Mouse (Mus musculus): ENCODE measurements around the gene Shtn1.

The Shtn1 gene

DNA sequence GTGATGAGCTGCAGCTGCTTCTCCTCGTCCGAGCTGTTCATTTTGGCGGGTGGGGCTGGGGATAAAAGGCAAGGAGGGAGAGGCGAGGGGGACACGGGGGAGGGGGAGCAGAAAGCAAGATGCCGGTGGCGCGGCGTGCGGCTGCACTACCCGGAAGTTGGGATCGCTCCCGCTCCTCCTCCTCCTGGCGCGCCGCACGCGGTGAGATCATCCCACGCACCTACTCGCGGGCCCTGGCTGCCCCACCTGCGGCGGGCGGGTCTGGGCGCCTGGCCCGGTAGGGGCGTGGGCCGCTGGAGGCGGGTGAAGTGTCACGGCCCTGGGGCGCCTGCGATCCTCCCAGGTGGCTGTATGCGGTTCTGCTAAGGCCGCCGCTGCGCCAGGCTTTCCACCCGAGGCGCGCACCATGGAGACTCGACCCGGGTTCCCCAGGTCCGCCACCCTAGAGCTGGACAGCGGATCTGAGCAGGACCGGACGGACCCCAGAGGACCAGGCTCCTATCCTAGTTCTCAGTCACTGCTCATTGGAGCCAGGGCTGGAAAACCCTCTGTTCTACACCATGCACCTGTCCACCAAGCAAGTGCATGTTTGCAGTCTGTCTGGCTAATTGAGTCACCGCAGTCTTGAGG, at the start of gene Shtn1:
Shtn1 (minus strand) TSS at position 629 of the 630 bp plus-strand sequence.
- DNase-seq: peak; percentile 42 to 59

DNA sequence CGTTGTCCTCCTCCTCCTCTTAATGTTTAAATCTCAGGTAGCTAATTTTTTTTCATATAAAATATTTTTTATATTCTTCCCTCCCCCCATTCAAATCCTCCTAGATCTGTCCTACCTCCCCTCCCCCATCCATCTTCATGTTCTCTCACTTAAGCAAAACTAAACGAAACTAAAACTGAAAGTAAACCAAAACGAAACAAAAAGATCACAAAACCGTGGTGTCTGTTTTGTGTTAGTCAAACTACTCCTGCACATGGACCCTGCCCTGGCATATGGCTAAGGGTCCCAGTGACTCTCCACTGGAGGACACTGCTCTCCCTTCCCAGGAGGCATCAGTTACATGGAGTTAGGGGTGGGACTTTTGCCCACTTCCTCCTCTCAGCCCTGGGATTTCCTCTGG, 38.3 kb upstream of the Shtn1 start:
- DNase-seq: no peak

DNA sequence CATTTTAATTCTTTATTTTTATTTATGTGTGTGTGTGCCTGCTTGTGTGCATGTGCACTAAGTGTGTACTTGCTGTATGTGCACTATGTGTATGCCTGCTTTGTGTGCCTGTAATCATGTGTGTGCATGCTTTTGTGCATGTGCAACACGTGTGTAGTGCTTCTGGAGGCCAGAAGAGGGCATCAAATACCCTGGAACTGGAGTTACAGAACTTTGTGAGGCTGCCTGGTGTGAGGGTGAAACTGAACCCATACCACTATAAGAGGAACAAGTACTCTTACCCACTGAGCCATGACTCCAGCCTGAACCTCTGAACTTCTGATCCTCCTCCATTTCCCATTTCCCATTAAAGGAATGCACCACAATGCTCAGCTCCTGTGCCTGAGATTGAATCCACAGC, 34.0 kb upstream of the Shtn1 start:
- DNase-seq: no peak

DNA sequence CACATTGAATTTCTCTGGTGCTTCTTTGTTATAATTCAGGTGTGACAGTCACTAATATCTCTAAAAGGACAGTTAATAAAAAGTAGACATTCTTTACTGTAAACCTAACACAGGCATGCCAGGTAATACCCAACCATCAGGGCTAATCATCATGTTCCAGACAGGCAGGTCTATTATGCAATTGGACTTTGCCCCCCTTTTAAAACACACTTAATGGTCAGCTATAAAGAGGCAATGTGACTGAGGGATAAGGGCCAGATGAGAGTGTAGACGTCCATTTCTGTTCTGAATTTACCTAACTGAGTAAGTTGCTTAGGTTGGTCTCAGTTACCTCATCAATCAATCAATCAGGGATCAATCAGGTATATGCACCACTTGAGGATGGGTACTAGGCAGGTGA, 22.4 kb upstream of the Shtn1 start:
- DNase-seq: no peak

DNA sequence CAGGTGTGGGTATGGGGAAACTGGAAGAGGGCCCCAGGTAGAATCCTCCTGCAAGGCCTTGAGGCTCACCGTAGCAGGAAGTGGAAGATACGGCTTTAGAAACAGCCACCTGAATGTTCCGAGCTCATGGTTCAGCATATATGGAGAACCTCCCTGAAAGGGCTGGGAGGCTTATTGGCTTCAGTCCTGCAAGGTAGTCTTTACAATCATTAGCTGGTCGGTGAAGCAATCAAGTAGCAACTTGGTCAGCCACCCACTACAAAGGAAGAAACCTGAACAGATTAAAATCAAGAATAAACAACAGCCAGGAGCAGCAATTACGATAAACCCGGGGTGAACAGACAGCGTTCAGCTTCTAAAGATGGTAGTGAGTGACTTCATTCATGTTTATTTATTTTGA, 16.4 kb upstream of the Shtn1 start:
- DNase-seq: no peak

DNA sequence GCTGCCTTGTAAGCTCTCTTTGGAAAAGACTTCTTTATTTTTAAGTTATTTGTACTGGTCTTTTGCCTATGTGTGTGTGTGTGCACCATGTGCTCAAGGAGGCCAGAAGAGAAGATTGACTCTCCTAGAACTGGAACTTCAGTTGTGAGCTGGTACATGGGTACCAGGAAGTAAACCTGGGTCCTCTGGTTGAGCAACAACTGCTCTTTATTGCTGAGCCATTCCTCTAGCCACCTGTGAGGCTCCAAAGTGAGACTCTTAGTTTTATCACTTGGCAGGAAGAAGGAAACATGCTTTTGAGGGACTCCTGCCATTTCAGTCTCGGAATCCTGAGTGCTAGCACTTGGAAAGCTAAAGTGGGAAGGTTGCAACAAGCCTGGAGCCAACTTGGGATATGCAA, 14.4 kb upstream of the Shtn1 start:
- no peak for DNase-seq

DNA sequence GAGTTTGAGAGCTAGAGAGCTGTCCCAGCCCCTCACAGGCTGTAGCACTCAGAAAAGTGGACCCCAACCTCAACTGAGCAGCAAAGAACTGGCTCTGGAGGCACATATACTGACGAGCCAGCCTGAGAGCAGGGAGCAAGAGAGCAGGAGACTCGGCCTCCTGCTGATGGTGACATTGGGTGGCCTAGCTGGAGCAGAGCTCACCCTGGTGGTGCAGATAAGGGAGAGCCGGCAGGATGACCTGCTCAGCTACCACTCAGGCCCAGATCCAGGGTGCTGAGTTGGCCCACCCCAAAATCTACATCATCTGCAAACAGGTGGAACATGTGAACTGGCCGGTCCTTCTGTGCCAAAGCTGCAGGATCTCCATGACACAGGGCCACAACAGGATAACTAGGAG, 8.4 kb upstream of the Shtn1 start:
- no peak for DNase-seq

DNA sequence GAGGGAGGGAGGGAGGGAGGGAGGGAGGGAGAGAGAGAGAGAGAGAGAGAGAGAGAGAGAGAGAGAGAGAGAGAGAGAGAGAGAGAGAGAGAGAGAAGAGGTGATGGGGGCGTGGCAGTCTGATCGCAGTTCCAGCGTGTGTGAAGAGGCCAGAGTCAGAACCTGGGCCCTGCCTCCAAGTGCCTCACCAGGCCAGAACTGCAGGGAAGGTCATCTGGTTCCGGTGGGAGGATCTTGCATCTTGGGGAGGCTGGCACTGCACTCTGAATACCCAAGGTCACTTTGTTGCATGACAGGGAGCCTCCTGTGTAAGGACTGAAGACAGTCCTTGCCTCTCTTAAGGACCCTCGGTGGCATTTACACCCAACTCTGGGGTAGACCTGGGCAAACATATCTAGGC, 231 bp upstream of the Shtn1 start:
- DNase-seq: no peak

DNA sequence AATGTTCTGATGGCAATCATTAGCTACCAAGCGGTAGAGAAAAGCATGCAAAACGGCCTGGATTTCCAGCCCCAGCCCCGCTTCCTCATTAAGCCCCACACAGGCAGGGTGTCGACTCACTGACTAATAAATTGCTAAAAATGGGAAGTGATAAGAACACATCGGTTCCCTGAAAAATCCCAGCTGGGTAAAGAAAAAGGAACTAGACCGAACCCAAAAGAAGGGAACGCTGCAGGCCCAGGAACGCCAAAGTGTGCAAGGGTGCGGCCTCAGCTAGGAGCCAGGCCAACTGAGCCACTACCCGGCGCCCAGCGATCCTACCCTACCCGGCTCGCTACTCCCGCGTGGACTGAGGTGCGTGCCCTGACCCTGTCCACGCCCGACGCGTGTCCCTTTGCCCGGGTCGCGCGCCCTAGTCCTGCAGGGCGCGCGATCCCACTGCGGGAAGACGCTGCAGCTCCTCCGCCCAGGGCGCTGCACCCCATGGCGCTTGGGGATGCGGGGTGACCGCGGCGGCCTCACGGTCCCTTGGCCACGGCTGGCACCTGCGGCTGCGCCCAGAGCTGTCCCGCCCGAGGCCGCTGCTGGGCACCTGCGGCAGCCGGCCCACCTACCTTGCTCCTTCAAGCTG, 944 bp downstream of the Shtn1 start:
- peak in 1 of 2 experiments; percentile 7 for DNase-seq

DNA sequence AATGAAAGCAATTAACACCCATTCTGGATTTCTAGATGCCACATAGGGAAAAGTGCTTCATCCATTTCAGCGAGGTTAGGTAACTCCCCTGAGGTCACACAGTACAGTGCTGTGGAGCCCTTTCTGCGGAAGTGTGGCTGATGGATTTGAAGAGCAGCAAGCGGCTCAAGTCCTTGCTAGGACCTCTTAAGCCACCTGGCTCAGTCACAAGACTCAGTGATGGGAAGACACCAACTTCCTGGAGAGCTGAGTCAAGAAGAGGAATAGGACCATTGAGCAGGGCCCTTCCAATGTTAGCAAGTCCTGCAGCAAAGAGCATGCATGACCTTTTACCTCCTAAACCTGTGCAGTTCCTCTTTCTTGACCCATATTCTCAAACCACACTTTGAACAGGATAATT, 1.5 kb downstream of the Shtn1 start:
- DNase-seq: no peak

DNA sequence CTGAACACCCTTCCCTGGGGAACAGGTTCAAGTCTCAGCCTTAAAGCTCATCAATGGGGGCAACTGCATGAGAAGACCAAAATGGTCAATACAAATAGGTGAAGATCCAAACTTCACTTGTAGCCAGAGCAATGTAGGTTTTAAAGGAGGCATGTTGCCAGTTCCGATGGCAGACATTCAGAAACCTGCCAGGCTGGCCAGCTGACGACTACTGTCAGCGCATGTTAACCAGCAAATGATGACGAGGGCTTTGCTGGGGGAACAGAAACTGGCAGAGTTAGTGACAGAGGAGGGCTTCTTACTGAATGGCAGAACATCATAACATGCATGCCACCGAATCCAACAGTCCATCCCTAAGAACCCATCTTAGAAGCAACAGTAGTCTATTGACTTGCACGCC, 2.9 kb downstream of the Shtn1 start:
- DNase-seq: no peak

DNA sequence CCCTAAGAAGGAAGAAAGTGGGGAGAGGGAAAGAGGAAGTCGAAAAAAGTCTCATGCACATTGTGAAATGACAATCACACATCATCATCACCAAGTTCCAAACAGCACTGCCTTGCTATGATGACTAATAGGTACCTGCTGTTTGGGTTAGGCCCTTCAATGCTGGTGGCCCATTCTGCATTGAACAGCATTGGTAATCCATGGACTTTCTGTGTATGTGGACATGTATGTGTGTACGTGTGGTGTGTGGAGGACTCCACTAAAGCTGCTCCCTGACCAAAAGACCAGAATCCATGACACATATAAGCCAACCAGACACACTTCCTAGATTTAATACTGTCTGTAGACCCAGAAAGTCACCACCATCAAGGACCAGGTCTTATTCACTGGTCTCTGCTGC, 3.9 kb downstream of the Shtn1 start:
- DNase-seq: no peak

DNA sequence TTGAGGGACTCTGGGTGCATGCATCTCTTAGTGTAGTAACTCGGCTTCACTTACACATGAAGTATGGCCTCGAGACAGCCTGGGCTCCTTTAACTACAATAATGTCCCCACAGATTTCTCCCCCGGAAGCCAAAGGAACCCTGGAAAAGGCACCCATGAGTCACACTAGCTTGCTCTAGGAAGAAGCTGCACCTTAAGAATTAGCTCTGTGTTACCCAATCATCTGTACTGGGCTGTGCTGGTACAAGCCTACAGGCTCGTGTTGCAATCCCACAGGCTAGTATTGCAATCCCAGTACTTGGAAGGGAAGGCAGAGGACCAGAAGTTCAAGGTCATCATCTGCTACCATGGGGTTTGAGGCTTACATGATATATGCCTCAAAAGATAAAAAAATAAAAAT, 4.5 kb downstream of the Shtn1 start:
- no peak for DNase-seq

DNA sequence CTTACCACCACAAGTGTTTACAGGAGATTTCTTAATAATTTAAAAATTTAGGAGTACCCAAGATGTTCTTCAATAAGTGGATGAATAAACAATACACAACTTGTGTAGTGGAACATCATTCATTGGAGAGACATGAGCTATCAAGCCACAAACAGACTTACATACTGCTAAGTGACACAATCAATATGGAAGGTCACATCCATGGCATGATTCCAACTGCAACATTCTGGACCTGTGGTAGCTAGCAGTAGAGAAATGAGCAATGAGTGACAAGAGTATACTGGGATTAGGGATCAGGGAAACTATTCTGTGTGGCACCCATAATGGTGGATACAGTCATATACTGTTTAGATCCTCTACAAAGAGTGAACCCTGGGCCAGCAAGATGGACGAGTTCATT, 8.2 kb downstream of the Shtn1 start:
- DNase-seq: no peak

DNA sequence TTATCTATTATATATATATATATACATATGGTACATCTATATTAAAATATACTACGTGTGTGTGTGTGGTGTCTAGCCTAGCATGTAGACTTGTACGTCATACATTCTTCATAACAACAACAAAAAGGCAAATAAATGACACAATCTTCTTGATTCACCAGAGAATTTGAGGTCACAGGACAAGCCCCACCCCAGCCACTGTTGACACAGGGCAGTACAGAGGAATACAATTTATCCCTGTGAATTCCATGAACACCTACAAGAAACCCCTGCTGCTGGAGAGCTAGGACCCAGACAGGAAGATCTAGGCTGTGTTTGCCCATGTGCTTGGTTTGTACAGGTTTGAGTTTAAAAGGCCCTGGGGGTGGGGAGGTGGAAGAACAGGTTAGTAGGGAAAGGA, 9.2 kb downstream of the Shtn1 start:
- no peak for DNase-seq

DNA sequence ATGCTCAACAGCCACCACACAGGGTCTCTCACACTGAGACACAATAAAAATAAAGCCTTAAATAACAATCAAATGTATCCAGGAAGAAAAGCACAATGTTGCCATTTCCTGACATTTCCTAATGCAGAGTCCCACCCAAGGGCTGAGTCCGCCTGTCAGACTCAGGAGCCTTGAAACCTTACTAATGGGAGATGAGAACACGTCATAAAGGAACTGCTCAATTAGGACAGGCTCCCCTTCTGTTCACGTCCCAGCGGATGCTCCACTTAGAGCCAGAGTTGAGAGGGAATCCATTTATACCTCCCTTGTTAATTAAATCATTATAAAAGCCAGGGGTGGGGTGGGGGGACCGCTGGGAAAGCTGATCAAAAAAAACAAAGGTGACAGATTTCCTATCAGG, 9.8 kb downstream of the Shtn1 start:
- no peak for DNase-seq

DNA sequence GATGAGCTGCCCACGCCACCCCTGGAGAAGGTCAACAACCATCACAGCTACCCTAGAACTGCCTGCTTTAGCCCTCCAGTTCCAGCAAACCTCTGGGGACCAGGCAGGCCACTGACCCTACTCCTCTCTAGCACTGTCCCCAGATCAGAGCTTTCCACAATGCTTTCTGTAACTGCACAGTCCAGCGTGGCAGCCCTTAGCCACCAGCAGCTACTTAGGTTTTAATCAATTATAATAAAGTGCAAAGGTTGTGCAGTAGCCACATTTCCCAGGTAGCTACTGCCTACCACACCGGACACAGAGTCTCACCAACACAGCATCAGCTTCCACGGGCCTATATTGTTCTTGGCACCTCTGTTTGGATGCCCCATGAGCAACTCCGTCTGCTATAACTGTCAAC, 11.3 kb downstream of the Shtn1 start:
- DNase-seq: no peak

DNA sequence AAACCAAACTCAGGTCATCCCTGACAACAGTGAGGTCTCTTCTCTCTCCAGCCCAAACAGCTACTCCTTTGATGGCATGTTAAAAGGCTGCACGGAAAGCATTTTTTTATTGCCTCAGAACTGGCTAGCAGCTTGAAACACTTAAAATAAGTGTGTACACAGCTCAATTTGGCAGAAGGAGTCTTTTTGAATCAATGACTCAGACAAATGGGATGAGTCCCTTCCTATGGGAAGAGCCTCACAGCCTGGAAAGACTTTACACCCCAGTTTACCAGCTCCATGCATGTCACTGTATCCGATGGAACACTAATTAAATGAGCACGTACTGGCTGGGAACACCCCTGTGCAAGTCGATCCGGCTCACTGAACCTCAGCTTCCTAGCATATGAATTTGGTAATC, 12.3 kb downstream of the Shtn1 start:
- no peak for DNase-seq

DNA sequence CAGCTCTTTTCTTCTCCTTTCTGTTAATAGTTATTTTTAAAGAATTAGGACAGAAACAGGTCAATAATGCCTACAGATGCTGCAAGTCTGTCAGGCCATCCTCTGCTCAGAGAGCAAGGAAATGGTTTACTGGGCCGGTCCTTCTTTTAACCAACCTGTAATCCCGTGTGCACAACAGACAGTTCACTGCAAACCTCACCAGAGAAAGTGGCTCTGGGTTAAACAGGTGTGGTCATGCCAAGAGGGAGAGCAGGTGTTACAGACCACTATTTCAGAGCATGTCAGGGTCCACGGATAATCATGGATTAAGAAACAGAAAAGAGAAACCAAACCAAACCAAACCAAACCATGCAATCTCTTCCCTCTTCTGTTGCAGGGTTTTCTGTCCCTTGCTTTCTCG, 17.8 kb downstream of the Shtn1 start:
- no peak for DNase-seq

DNA sequence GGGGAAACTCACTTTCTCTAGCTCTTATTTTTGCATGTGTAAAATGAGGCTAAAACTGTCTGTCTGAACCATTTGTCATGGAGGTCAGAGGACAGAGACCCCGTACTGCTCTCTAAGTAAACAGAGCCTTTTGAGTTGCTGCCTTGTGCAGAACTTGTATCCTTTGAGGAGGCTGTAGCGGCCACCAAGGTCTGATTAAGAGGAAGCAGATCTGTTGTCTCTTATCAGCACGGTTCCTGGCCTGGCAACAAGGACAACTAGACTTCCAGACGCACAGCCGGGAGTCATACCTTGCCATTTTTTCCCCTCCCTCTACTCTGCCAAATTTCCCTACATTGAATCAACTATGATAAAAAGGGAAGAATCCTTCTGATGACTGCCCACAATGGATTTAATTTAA, 18.5 kb downstream of the Shtn1 start:
- no peak for DNase-seq

DNA sequence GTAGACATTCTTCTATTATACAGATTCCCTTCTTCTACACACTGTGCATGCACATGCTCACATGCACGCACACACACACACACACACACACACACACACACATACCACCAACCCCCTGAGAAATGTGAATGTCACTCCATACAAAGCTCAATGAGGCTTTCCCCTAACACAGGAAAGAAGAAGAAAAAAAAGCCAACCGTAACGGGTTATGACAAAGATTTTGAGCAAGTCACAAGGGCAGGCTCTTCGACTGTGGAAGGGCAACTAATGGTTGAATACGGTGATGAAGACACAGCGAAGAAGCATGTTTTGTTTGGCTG, 21.3 kb downstream of the Shtn1 start:
- DNase-seq: no peak

DNA sequence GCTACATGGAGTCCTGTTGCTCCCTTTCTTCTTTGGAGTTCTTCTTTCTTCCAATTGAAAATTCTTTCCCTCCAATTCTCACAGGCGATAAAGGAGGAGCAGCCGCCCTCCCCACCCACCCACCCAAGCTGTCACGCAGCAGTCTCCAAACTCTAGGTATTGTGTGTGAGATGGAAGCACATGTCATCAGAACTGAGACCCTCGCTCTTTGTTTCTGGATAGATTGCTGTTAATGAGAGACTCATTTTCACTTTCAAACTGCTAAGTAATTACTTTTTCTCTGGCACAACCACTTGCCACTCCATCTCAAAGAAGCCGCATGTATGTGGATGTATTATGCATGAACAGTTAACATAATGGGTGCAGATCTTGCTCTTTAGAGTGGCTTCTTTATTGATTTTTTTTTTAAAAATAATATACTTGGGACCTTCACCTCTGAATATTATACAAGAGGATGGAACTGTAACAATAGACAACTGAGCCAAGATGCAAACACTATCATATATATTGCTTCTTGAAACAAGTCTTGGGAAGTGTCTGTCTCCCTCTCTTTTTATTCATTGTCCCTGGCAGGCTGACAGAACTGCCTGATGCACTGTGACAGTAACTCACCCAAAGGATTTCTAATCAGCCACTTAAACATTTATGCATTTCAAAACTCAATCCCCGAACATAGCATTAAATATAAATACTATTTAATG, 21.8 kb downstream of the Shtn1 start:
- no peak for DNase-seq

DNA sequence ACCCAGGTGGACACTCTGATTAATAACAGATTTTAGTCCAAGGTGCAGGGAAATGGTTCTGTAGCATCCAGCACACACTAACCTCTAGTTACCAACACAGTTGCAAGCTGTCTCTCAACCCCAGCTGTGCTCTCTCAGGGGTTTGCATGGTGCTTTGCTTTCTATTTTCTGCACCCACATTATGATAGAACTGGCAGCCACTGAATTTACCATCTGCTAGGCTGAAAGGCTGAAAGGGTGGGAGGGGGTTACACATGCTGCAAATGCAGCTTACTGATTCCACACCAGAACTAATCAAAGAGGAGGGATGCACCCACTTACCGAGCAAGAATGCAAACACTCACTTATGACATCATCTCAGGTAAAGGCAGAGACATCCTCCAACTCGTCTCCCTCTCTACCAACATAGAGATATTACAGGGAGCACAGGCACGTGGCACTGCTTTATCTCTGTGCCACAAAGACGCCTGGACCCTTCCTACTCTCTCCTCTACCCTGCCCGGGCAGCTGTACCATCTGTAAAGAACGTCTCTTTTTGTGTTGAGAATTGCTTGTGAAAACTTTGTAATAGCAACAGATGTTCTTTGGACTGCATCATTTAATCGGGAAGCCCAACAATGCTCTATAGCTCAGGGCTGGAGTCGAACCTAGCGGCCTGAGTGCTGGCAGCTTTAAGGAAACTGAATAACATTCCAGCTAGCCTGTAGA, 23.0 kb downstream of the Shtn1 start:
- no peak for DNase-seq

DNA sequence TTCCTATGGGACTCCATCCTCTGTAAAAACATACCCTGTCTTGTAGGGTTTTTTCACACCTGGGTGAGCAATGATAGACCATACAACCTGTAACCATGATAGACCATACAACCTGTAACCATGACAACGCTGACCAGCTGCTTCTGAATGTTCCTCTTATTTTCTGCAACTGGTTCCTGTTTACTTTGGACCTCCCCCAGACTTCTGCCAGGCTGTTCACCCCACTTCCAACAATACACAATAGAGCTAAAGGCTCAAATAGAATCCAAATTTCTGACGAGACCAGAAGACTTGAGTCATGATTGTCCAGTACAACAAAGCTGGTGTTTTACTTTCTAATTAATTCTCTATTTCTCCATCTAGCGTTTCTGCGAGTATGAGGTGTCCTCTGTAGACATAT, 23.8 kb downstream of the Shtn1 start:
- no peak for DNase-seq
